Mouse (Mus musculus) heart, postnatal 25 days (tissue): ENCODE measurements around the gene Adprm. TPM values are rescaled to one million over a fixed set of nuclear protein-coding genes. Genes with fewer than 3 reads are reported as not detected.

ENCODE experiments used
- DNase-seq: peaks from one replicate; pipeline ENCODE4 v3.0.0; 2022; ENCODE audit warnings: low spot score
- intact Hi-C: fragments of 180-260 bp; cut with DNase I; formaldehyde crosslinking; loops from one replicate; pipeline ENCODE4 v1.15.1; 2025
- microRNA-seq: library from miRNA; unstranded; fragments of <30 nt; microRNA quantifications from one replicate; pipeline ENCODE4 v1.2.0, GENCODE M21; 2022
- total RNA-seq, 2 experiments: library from RNA; stranded (reverse); gene quantifications; 2 replicates each; pipeline ENCODE4 v1.2.3; 2021

The Adprm gene
- total RNA-seq, 2 experiments from 2014 or later, result 13.3 to 14.5 TPM

- DNase-seq, result no peak
- intact Hi-C loops, result no loop called here
Observed at GRCm38 (mm10) chr11:66993674-66994073, 58.7 kb downstream of the Adprm start.

DNA sequence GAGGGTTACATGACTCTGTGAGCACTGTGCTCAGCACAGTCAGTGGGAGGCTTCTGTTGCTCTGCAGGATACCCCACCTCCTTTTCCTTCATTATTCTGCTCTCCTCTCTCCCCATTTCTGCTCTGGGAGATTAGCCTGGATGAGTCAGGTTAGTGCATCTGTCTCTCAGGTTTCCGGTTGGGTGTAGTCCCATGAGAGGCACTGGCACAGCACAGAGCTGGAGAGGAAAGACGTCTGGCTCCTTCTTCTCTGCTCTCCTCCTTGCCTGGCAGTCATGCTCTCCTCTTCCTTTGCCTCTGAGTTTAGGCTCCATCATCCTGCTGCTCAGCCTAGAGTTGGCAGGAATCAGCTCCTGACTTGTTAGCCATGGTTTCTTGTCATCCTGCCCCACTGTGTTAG, 60.2 kb downstream of the Adprm start:
- intact Hi-C loops, result no loop called here
- DNase-seq, result no peak

Small RNAs within 50 kb of the gene (microRNA-seq; reads per million reads assigned to microRNA genes)
- gene Mir6923, result not detected

Other genes starting within 250 kb of the Adprm start
- gene Pirt, start 140.6 kb downstream of the Adprm start, total RNA-seq, result 10 to 100 TPM in 1 of 2 experiments, 1 to 10 TPM in 1; 9.1 to 11.5 TPM
- gene Tmem238l, start 96.0 kb downstream of the Adprm start, total RNA-seq, result not detected
- gene Tmem220, start 27.4 kb downstream of the Adprm start, total RNA-seq, result 1 to 10 TPM; 1.4 to 1.5 TPM
- 10 to 100 TPM; 19.0 to 19.5 TPM for gene Sco1, start 76 bp upstream of the Adprm start, total RNA-seq
- not detected for gene Myh3, start 25.7 kb upstream of the Adprm start, total RNA-seq
- gene Myh2, start 118.4 kb upstream of the Adprm start, total RNA-seq, result not detected
- not detected for gene Myh1, start 147.5 kb upstream of the Adprm start, total RNA-seq
- under 1 TPM in 1 of 2 experiments, not detected in 1; 0.03 TPM for gene Myh4, start 185.4 kb upstream of the Adprm start, total RNA-seq
- gene Myh8, start 224.5 kb upstream of the Adprm start, total RNA-seq, result under 1 TPM in 1 of 2 experiments, not detected in 1; 0.05 TPM